Mouse (Mus musculus): ENCODE measurements around the gene Rap2a.

- TF ChIP-seq CTCF (IDR thresholded peaks at IDR 0.05; ENCODE audit: low read depth, low read length) (no peak), POLR2A (IDR thresholded peaks at IDR 0.05; ENCODE audit: borderline replicate concordance, low read depth, low read length) (no peak)
These were observed 55.1 kb downstream of the Rap2a start for GRCm38 (mm10) chr14:120533301-120533700.
